Mouse (Mus musculus) myocyte (in vitro differentiated cells): ENCODE data around the gene Epas1. TPM values are rescaled to one million over a fixed set of nuclear protein-coding genes. Genes with fewer than 3 reads are reported as not detected.

Experiments
- H3K27me3 ChIP-seq: one replicate; pipeline ENCODE4 v1.6.1; 2011; ENCODE audit not compliant: control insufficient read depth, insufficient read depth, insufficient read length
- H3K36me3 ChIP-seq: one replicate; pipeline ENCODE4 v1.6.1; 2011; ENCODE audit not compliant: control insufficient read depth, insufficient read depth
- H3K4me2 ChIP-seq: one replicate; pipeline ENCODE4 v1.6.1; 2011; ENCODE audit warnings: low read depth, control low read depth
- H3K4me3 ChIP-seq: one replicate; pipeline ENCODE4 v1.5.1; 2011; ENCODE audit warnings: mild to moderate bottlenecking, control low read depth, moderate library complexity
- H3K79me2 ChIP-seq: one replicate; pipeline ENCODE4 v1.6.1; 2011; ENCODE audit not compliant: control insufficient read depth, insufficient read depth
- H3ac ChIP-seq: one replicate; pipeline ENCODE4 v1.6.1; 2011; ENCODE audit not compliant: control insufficient read depth, insufficient read length
- CEBPB ChIP-seq: IDR thresholded peaks from 2 replicates; pipeline ENCODE4 v1.6.1; 2011; ENCODE audit warnings: mild to moderate bottlenecking, moderate library complexity; ENCODE audit not compliant: poor library complexity, insufficient read depth, severe bottlenecking
- E2F4 ChIP-seq: IDR thresholded peaks from one replicate; pipeline ENCODE4 v1.6.1; 2011; ENCODE audit warnings: mild to moderate bottlenecking, control low read depth, moderate library complexity; ENCODE audit not compliant: insufficient read depth
- MAX ChIP-seq: IDR thresholded peaks from one replicate; pipeline ENCODE4 v1.6.1; 2011; ENCODE audit warnings: low read depth, mild to moderate bottlenecking, control low read depth
- MYOD1 ChIP-seq, 3 experiments: IDR thresholded peaks; one replicate each; pipeline ENCODE4 v1.6.1; 2011; ENCODE audit warnings: control low read depth in 2 of 3, low read depth in 2 of 3, mild to moderate bottlenecking in 2 of 3, moderate library complexity in 1 of 3; ENCODE audit not compliant: insufficient read length in 2 of 3, control insufficient read depth in 1 of 3
- MYOG ChIP-seq, 3 experiments: IDR thresholded peaks; one replicate each; pipeline ENCODE4 v1.6.1; 2011; ENCODE audit warnings: control low read depth in 2 of 3, low read depth in 2 of 3, mild to moderate bottlenecking in 2 of 3; ENCODE audit not compliant: insufficient read length in 2 of 3, control insufficient read depth in 1 of 3, insufficient read depth in 1 of 3
- POLR2A ChIP-seq: IDR thresholded peaks from one replicate; pipeline ENCODE4 v1.6.1; 2011; ENCODE audit warnings: low read depth, mild to moderate bottlenecking, control low read depth, moderate library complexity; ENCODE audit not compliant: insufficient read length
- POLR2AphosphoS2 ChIP-seq: IDR thresholded peaks from one replicate; pipeline ENCODE4 v1.6.1; 2011; ENCODE audit warnings: low read depth, control low read depth; ENCODE audit not compliant: insufficient read length
- REST ChIP-seq: IDR thresholded peaks from one replicate; pipeline ENCODE4 v1.6.1; 2011; ENCODE audit warnings: mild to moderate bottlenecking, control low read depth, moderate library complexity; ENCODE audit not compliant: insufficient read depth, insufficient read length
- SRF ChIP-seq: IDR thresholded peaks from one replicate; pipeline ENCODE4 v1.6.1; 2011; ENCODE audit warnings: low read depth; ENCODE audit not compliant: control insufficient read depth, insufficient read length
- TCF12 ChIP-seq: IDR thresholded peaks from one replicate; pipeline ENCODE4 v1.6.1; 2011; ENCODE audit warnings: mild to moderate bottlenecking, control low read depth; ENCODE audit not compliant: poor library complexity, insufficient read depth, severe bottlenecking
- TCF3 ChIP-seq: IDR thresholded peaks from one replicate; pipeline ENCODE4 v1.6.1; 2011; ENCODE audit warnings: low read depth, control low read depth; ENCODE audit not compliant: insufficient read length
- USF1 ChIP-seq: IDR thresholded peaks from one replicate; pipeline ENCODE4 v1.6.1; 2011; ENCODE audit warnings: low read depth, mild to moderate bottlenecking, control low read depth, moderate library complexity
- polyA plus RNA-seq: library from polyadenylated mRNA; unstranded; fragments of >200 nt; fragmentation: generic; extraction: Trizol; gene quantifications from one replicate; pipeline ENCODE4 v1.2.1, GENCODE M21; 2012; ENCODE audit warnings: missing spikeins

Epas1 gene
- polyA plus RNA-seq, 1 experiment: 0.06 TPM

GRCm38 (mm10) chr17:86765762-86766404 is 12.4 kb downstream of the Epas1 start:
- no peaks in the 10 kb centered on the region for H3K27me3 ChIP-seq
- H3K36me3 ChIP-seq: no peaks in the 10 kb centered on the region
- H3K4me2 ChIP-seq: no peak overlapping the region
- H3K79me2 ChIP-seq: no peaks in the 10 kb centered on the region
- H3ac ChIP-seq: no peak overlapping the region
- TF ChIP-seq USF1 (no peak), TCF12 (no peak), E2F4 (no peak), POLR2A (no peak), CEBPB (no peak), MYOG (IDR thresholded peaks at IDR 0.05; ENCODE audit: control insufficient read depth in 1 of 3, insufficient read depth in 1 of 3, insufficient read length in 2 of 3, low read depth in 2 of 3) (no peak), REST (no peak), TCF3 (no peak), SRF (no peak), POLR2AphosphoS2 (no peak), MAX (no peak), MYOD1 (IDR thresholded peaks at IDR 0.05; ENCODE audit: control insufficient read depth in 1 of 3, insufficient read length in 2 of 3, low read depth in 2 of 3) (no peak)
- no peak overlapping the region for H3K4me3 ChIP-seq

DNA sequence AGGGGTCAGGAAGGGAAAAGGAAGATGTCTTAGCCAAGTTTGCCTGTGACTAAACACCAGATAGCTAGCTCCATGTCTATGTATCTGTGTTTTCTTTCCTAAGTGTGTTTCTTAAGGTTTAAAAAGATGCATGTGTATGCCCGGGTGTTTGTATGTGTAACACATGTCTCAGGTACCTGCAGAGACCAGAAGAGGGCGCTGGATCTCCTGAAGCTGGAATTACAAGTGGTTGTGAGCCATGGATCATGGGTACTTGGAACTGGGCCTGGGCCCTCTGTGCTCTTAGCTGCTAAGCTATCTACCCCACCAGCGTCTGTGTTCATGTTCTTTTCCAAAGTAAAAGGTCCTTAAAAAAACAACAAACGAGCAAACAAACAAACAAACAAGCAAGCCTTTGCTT is 12.9 kb downstream of the Epas1 start:
- no peak overlapping the region for H3K4me3 ChIP-seq
- H3K4me2 ChIP-seq: no peak overlapping the region
- H3ac ChIP-seq: no peak overlapping the region
- H3K36me3 ChIP-seq: no peaks in the 10 kb centered on the region
- no peaks in the 10 kb centered on the region for H3K27me3 ChIP-seq
- TF ChIP-seq POLR2AphosphoS2: no peak
- TF ChIP-seq MAX: no peak
- no peak for TF ChIP-seq SRF
- no peak for TF ChIP-seq USF1
- no peak for TF ChIP-seq MYOG (IDR thresholded peaks at IDR 0.05; ENCODE audit: control insufficient read depth in 1 of 3, insufficient read depth in 1 of 3, insufficient read length in 2 of 3, low read depth in 2 of 3)
- TF ChIP-seq TCF3: no peak
- no peak for TF ChIP-seq TCF12
- TF ChIP-seq E2F4: no peak
- no peak for TF ChIP-seq POLR2A
- TF ChIP-seq CEBPB: no peak
- TF ChIP-seq MYOD1 (IDR thresholded peaks at IDR 0.05; ENCODE audit: control insufficient read depth in 1 of 3, insufficient read length in 2 of 3, low read depth in 2 of 3): no peak
- TF ChIP-seq REST: no peak
- no peaks in the 10 kb centered on the region for H3K79me2 ChIP-seq

GRCm38 (mm10) chr17:86768596-86768995 is 15.1 kb downstream of the Epas1 start:
- Histone ChIP-seq H3K4me2 (no peak overlapping the region), H3K36me3 (no peaks in the 10 kb centered on the region), H3K27me3 (no peaks in the 10 kb centered on the region), H3K4me3 (no peak overlapping the region), H3ac (no peak overlapping the region), H3K79me2 (no peaks in the 10 kb centered on the region)
- TF ChIP-seq USF1 (no peak), MYOG (IDR thresholded peaks at IDR 0.05; ENCODE audit: control insufficient read depth in 1 of 3, insufficient read depth in 1 of 3, insufficient read length in 2 of 3, low read depth in 2 of 3) (no peak), TCF3 (no peak), REST (no peak), MYOD1 (IDR thresholded peaks at IDR 0.05; ENCODE audit: control insufficient read depth in 1 of 3, insufficient read length in 2 of 3, low read depth in 2 of 3) (no peak), E2F4 (no peak), TCF12 (no peak), SRF (no peak), POLR2AphosphoS2 (no peak), POLR2A (no peak), CEBPB (no peak), MAX (no peak)

GRCm38 (mm10) chr17:86769330-86770211 is 16.1 kb downstream of the Epas1 start:
- no peaks in the 10 kb centered on the region for H3K27me3 ChIP-seq
- no peak for TF ChIP-seq SRF
- TF ChIP-seq MAX: no peak
- TF ChIP-seq USF1: no peak
- no peak for TF ChIP-seq MYOG (IDR thresholded peaks at IDR 0.05; ENCODE audit: control insufficient read depth in 1 of 3, insufficient read depth in 1 of 3, insufficient read length in 2 of 3, low read depth in 2 of 3)
- TF ChIP-seq CEBPB: no peak
- TF ChIP-seq REST: no peak
- no peak for TF ChIP-seq MYOD1 (IDR thresholded peaks at IDR 0.05; ENCODE audit: control insufficient read depth in 1 of 3, insufficient read length in 2 of 3, low read depth in 2 of 3)
- TF ChIP-seq TCF3: no peak
- TF ChIP-seq E2F4: no peak
- no peak overlapping the region for H3K4me3 ChIP-seq
- no peak overlapping the region for H3K4me2 ChIP-seq
- no peak overlapping the region for H3ac ChIP-seq
- H3K36me3 ChIP-seq: no peaks in the 10 kb centered on the region
- H3K79me2 ChIP-seq: no peaks in the 10 kb centered on the region
